Mouse (Mus musculus) ES-E14 (cell line): ENCODE data around the gene Gm10188. TPM values are rescaled to one million over a fixed set of nuclear protein-coding genes. Genes with fewer than 3 reads are reported as not detected.

Source experiments
- DNase-seq: peaks from one replicate; pipeline ENCODE4 v3.0.0-alpha.2; 2013; ENCODE audit warnings: low read depth, low spot score
- H3K27ac ChIP-seq: 2 replicates; pipeline ENCODE4 v1.5.1; 2012; ENCODE audit warnings: low read depth, mild to moderate bottlenecking, low read length, moderate library complexity, mixed read lengths; ENCODE audit not compliant: poor library complexity, insufficient read depth, severe bottlenecking
- H3K36me3 ChIP-seq: 2 replicates; pipeline ENCODE4 v1.6.1; 2012; ENCODE audit warnings: mild to moderate bottlenecking, low read length, moderate library complexity, mixed read lengths; ENCODE audit not compliant: control insufficient read depth, poor library complexity, insufficient read depth, severe bottlenecking
- H3K4me1 ChIP-seq, 2 experiments: fragments of 150-350 bp in 1 of 2; sonication (generic) in 1 of 2; 2 replicates each; pipeline ENCODE4 v1.6.1; 2012; ENCODE audit warnings: low read length in 2 of 2, mild to moderate bottlenecking in 1 of 2, mixed read lengths in 1 of 2; ENCODE audit not compliant: control insufficient read depth in 2 of 2, insufficient read depth in 2 of 2, poor library complexity in 1 of 2
- H3K4me3 ChIP-seq, 2 experiments: fragments of 150-350 bp in 1 of 2; sonication (generic) in 1 of 2; 2 replicates each; pipeline ENCODE4 v1.5.1; 2012; ENCODE audit warnings: low read length in 2 of 2, low read depth in 1 of 2, mild to moderate bottlenecking in 1 of 2, mixed read lengths in 1 of 2; ENCODE audit not compliant: insufficient read depth in 1 of 2, poor library complexity in 1 of 2, severe bottlenecking in 1 of 2
- H3K9ac ChIP-seq: 2 replicates; pipeline ENCODE4 v1.6.1; 2012; ENCODE audit warnings: low read depth, mild to moderate bottlenecking, low read length, mixed read lengths; ENCODE audit not compliant: poor library complexity, insufficient read depth, severe bottlenecking
- H3K9me3 ChIP-seq: fragments of 150-350 bp; sonication (generic); 2 replicates; pipeline ENCODE4 v1.6.1; 2012; ENCODE audit warnings: low read depth, mild to moderate bottlenecking, low read length; ENCODE audit not compliant: control insufficient read depth, insufficient read depth
- CHD2 ChIP-seq: IDR thresholded peaks from 2 replicates; pipeline ENCODE4 v1.6.1; 2014; ENCODE audit warnings: mild to moderate bottlenecking, low read depth, low read length, inconsistent platforms
- HCFC1 ChIP-seq: IDR thresholded peaks from 2 replicates; pipeline ENCODE4 v1.6.1; 2012; ENCODE audit warnings: low read length, inconsistent platforms, borderline replicate concordance; ENCODE audit not compliant: insufficient read depth
- MAFK ChIP-seq: IDR thresholded peaks from 2 replicates; pipeline ENCODE4 v1.6.1; 2014; ENCODE audit warnings: mild to moderate bottlenecking, low read depth, low read length, inconsistent platforms; ENCODE audit not compliant: insufficient read depth
- ZC3H11A ChIP-seq: IDR thresholded peaks from 2 replicates; pipeline ENCODE4 v1.6.1; 2012; ENCODE audit warnings: low read depth, mild to moderate bottlenecking, inconsistent platforms, low read length, borderline replicate concordance
- ZNF384 ChIP-seq: IDR thresholded peaks from 2 replicates; pipeline ENCODE4 v1.6.1; 2012; ENCODE audit warnings: low read depth, low read length, inconsistent platforms
- in situ Hi-C, 2 experiments: fragments of 600-800 bp; cut with MboI; formaldehyde crosslinking; loops; one replicate each; pipeline ENCODE4 v1.15.1; 2025; ENCODE audit warnings: low sequenced_read_pairs in 2 of 2, inconsistent platforms in 1 of 2; ENCODE audit not compliant: unreplicated experiment in 2 of 2
- total RNA-seq: library from RNA; depleted of rRNA; stranded (reverse); fragments of 300-350 nt; gene quantifications from 2 replicates; pipeline ENCODE4 v1.2.3, GENCODE M21; 2012; rRNA removed

Gm10188 gene
- total RNA-seq, result 0.37 TPM in 1 of 2 replicates, not detected in the other

DNA sequence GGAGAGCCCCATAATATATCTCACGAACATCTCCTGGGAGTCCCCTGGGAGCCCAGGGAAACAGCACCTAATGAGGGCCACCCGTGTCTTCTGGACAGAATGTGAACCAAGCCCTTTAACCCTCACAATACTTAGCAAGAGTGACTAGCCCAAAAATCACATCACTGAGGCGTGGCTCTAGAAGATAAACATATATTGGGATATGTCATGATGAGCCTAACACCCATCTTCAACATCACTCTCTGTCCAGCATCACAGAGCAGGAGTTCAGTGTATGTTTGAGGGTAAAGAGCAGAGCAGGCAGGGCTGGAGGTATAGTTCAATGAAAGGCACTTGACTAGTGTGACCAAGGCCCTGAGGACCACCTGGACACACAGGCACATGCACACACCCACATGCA, at the start of gene Gm10188:
Gene Gm10188, minus strand, starts transcription at position 101 of the 400 bp plus-strand sequence.
- Histone ChIP-seq H3K27ac (no peak within 1 kb of the TSS), H3K4me3 (no peak within 1 kb of the TSS), H3K9ac (no peak within 1 kb of the TSS), H3K4me1 (peaks cover 0 to 6% of the 10 kb centered on the region in 2 experiments; a peak in 1 of 4 replicates), H3K9me3 (no peaks in the 10 kb centered on the region), H3K36me3 (no peaks in the 10 kb centered on the region)
- TF ChIP-seq ZC3H11A, result no peak
- no peak for TF ChIP-seq MAFK
- TF ChIP-seq CHD2, result no peak
- no peak for TF ChIP-seq ZNF384
- TF ChIP-seq HCFC1, result no peak
- in situ Hi-C loops, result loop anchor here in 1 of 2 experiments (10.0 kb wide), 1 partner anchor 65 kb away; no protein-coding TSS in a partner anchor
- no peak for DNase-seq

DNA sequence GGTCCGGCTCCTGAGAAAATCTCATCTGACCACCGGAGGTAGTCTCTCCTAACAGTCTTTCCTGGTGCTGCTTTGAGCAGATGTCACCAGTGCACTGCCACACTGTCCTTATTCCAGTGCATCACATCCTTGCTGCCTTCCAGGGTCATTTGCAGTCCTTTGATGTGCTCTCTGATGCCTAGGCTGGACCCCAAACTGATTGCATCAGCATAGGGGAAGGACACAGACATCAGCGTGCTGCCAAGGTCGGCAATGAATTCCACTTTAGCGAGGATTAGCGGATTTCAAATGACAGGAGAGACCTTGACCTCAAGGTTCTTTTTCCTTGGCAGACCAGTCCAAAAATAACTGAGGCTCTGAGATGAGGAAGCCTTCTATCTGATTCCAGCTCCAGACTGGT, 47.6 kb upstream of the Gm10188 start:
- Histone ChIP-seq H3K4me1 (peaks cover 14 to 21% of the 10 kb centered on the region in 2 experiments), H3K36me3 (no peaks in the 10 kb centered on the region), H3K4me3 (no peak overlapping the region), H3K9ac (no peak overlapping the region), H3K9me3 (no peaks in the 10 kb centered on the region), H3K27ac (no peak overlapping the region)
- in situ Hi-C loops, result no loop called here
- TF ChIP-seq ZNF384 (no peak), MAFK (no peak), HCFC1 (no peak), ZC3H11A (no peak), CHD2 (no peak)
- no peak for DNase-seq

- H3K27ac ChIP-seq, result no peak overlapping the region
- no peak for TF ChIP-seq MAFK
- no peak for TF ChIP-seq ZC3H11A
- TF ChIP-seq ZNF384, result no peak
- TF ChIP-seq HCFC1, result no peak
- no peak for TF ChIP-seq CHD2
- in situ Hi-C loops, result no loop called here
Observed at GRCm38 (mm10) chr1:132276694-132277093, 47.1 kb upstream of the Gm10188 start.

DNA sequence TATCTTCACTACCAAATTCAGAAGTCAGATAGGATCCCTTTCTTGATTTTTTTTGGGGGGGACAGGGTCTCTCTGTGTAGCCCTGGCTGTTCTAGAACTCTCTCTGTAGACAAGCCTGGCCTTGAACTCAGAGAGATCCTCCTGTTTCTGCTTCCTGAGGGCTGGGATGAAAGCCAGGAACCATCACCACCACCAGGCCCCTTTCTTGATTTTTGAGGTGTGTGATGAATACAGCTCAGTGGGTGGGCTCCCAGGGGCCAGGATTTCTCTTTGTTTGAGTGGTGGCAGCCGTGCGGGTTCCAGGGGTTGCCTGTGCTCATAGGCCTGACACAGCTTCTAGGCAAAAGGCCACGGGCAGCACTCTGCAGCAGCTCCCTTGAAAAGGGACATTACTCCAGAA, 41.7 kb upstream of the Gm10188 start:
- in situ Hi-C loops, result no loop called here
- H3K9ac ChIP-seq, result no peak overlapping the region

More at GRCm38 (mm10) chr1:132276694-132277093, 47.1 kb upstream of the Gm10188 start:
- Histone ChIP-seq H3K36me3 (no peaks in the 10 kb centered on the region), H3K4me1 (peaks cover 12 to 24% of the 10 kb centered on the region in 2 experiments), H3K9ac (no peak overlapping the region), H3K4me3 (no peak overlapping the region), H3K9me3 (no peaks in the 10 kb centered on the region)
- no peak for DNase-seq

More for the DNA sequence above, 41.7 kb upstream of the Gm10188 start:
- no peak for DNase-seq
- no peak overlapping the region for H3K27ac ChIP-seq
- TF ChIP-seq MAFK, result no peak
- no peak for TF ChIP-seq CHD2
- no peak for TF ChIP-seq ZC3H11A
- no peak for TF ChIP-seq HCFC1
- no peak for TF ChIP-seq ZNF384
- H3K4me3 ChIP-seq, result no peak overlapping the region
- H3K4me1 ChIP-seq, result peaks cover 11 to 33% of the 10 kb centered on the region in 2 experiments
- H3K36me3 ChIP-seq, result no peaks in the 10 kb centered on the region
- H3K9me3 ChIP-seq, result no peaks in the 10 kb centered on the region
